Mouse (Mus musculus) hindbrain, embryonic 11.5 days (tissue): ENCODE measurements at regions not wholly inside any gene's neighbourhood (a gene's known extent, or its start where the extent isn't known, plus 50 kb on each side); places are given as distances from the start of the nearest gene placed in this dataset.
A peak's percentile ranks its signal among the peaks of the same experiment; 100 is the strongest.

Experiments used
- ATAC-seq: fragments of 200-750 bp; cut with Nextera tagmentation; 2 replicates; pipeline ENCODE4 v1.8.0; 2017; ENCODE audit warnings: mild to moderate bottlenecking, moderate TSS enrichment, moderate library complexity; ENCODE audit not compliant: low FRiP score
- DNase-seq: peaks from one replicate; pipeline ENCODE4 v3.0.0-alpha.2; 2015; ENCODE audit warnings: low spot score
- H3K27ac ChIP-seq: fragments of 300-500 bp; sonication (generic); 2 replicates; pipeline ENCODE4 v1.5.1; 2014; ENCODE audit warnings: mild to moderate bottlenecking, low read depth, low read length
- H3K27me3 ChIP-seq: fragments of 300-500 bp; sonication (generic); 2 replicates; pipeline ENCODE4 v1.6.1; 2014; ENCODE audit warnings: mild to moderate bottlenecking, low read length, moderate library complexity, mixed read lengths; ENCODE audit not compliant: control insufficient read depth, insufficient read depth
- H3K36me3 ChIP-seq: fragments of 300-500 bp; sonication (generic); 2 replicates; pipeline ENCODE4 v1.6.1; 2014; ENCODE audit warnings: mild to moderate bottlenecking, low read length, moderate library complexity, mixed read lengths; ENCODE audit not compliant: control insufficient read depth, insufficient read depth
- H3K4me1 ChIP-seq: fragments of 300-500 bp; sonication (generic); replicated peaks from 2 replicates; pipeline ENCODE4 v1.6.1; 2014; ENCODE audit warnings: low read length, mixed read lengths; ENCODE audit not compliant: control insufficient read depth, insufficient read depth
- H3K4me2 ChIP-seq: fragments of 300-500 bp; sonication (generic); replicated peaks from 2 replicates; pipeline ENCODE4 v1.6.1; 2014; ENCODE audit warnings: mild to moderate bottlenecking, low read depth, low read length
- H3K4me3 ChIP-seq: fragments of 300-500 bp; sonication (generic); 2 replicates; pipeline ENCODE4 v1.5.1; 2014; ENCODE audit warnings: low read depth, low read length
- H3K9ac ChIP-seq: fragments of 300-500 bp; sonication (generic); 2 replicates; pipeline ENCODE4 v1.6.1; 2014; ENCODE audit warnings: low read depth, low read length
- H3K9me3 ChIP-seq: fragments of 300-500 bp; sonication (generic); 2 replicates; pipeline ENCODE4 v1.6.1; 2016; ENCODE audit warnings: low read length; ENCODE audit not compliant: control insufficient read depth
- WGBS: fragments of 180-500 bp; shearing (Covaris S2); extraction: QIAGEN DNeasy Blood & Tissue Kit; methylation state at CpG from one replicate; pipeline ENCODE4 v1.1.7; 2014; 5-methylcytosine and 5-hydroxymethylcytosine counted together

DNA sequence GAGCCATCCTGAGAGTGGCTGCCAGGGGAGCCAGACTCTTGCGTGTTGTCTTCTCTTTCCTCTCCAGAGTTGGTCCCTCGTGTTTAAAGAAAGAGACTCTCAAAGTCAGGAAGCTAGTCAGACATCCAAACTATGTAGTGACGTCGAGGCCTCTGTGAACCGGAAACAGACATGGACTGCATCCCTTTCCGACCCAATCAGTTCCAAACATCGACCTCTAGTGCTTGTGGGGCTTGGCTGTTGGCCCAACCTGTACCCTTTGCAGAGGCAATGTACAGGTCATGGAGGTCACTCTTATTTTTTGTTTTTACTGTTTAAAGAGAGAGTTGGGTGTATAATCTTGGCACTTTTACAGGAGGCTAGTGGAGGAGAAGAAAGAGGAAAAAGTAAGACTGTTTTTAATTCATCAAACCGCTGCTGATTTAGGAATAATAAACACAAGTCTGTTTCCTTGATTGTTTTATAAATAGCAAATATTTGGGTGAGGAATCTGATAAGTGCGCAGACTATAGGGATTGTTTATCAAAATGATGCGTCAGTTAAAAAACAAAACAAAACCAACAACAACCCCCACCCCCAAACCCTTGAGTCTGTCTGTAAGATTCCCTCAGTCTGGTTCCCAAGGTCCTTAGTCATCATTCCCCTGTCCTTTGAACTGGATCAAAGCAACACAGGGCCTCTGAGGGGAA is 205.2 kb upstream of the Prep start:
- no peaks in the 10 kb centered on the region; the same call in 1 of the 2 replicates for H3K27me3 ChIP-seq
- H3K4me1 ChIP-seq = no peaks in the 10 kb centered on the region
- no peak for DNase-seq
- 82% methylated on average over 10 of the region's 10 CpGs for WGBS
- no peak overlapping the region for H3K4me3 ChIP-seq
- H3K36me3 ChIP-seq = no peaks in the 10 kb centered on the region
- H3K9ac ChIP-seq = no peak overlapping the region
- no peaks in the 10 kb centered on the region for H3K9me3 ChIP-seq
- H3K27ac ChIP-seq = no peak overlapping the region
- ATAC-seq = no peak
- no peak overlapping the region for H3K4me2 ChIP-seq

DNA sequence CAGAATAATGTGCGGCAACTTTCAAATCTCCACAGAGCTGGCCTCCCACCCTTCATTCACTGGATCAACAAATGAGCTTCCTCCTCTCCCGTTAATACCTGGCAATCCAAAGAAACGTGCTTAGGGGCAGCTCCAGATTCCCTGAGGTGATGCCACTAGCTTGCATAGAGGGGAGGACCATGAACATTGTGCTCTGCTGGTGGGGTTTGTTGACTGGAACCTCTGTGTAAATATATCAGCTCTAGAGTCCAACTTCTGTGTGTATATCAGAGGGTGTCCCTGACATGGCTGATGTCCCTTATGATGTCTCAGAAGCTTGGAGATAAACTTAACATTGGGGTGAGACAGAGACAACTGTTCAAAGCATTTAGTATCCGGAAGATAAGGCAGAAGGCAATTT is 209.6 kb upstream of the Prep start:
- no peaks in the 10 kb centered on the region for H3K36me3 ChIP-seq
- ATAC-seq (no peak), DNase-seq (no peak)
- H3K4me2 ChIP-seq = no peak overlapping the region
- no peaks in the 10 kb centered on the region for H3K27me3 ChIP-seq
- H3K4me3 ChIP-seq = no peak overlapping the region
- no peak overlapping the region for H3K9ac ChIP-seq
- 83% methylated on average over 4 of the region's 4 CpGs for WGBS
- H3K4me1 ChIP-seq = no peaks in the 10 kb centered on the region
- H3K27ac ChIP-seq = no peak overlapping the region
- no peaks in the 10 kb centered on the region for H3K9me3 ChIP-seq

DNA sequence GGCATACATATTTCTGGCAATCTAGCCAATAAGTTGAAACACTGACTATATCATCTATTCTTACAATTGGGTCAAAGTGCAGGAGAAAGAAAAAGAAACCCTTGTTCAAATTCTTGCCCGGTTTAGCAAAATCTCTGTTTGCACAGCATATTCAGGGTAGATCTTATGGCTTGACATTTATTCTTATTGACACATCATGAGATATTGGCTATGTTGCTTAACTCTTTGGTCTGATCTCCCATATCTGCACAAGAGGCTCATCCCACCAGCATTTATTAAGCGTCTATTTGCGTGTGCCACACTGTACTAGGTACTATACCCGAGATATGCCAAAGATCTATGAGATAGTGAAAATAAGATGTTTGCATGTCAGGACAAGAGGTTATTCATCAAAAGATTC is 212.9 kb upstream of the Prep start:
- no peaks in the 10 kb centered on the region for H3K27me3 ChIP-seq
- no peak overlapping the region for H3K9ac ChIP-seq
- 97% methylated on average over 4 of the region's 4 CpGs for WGBS
- DNase-seq (no peak), ATAC-seq (no peak)
- H3K36me3 ChIP-seq = no peaks in the 10 kb centered on the region
- H3K4me3 ChIP-seq = no peak overlapping the region
- no peaks in the 10 kb centered on the region for H3K4me1 ChIP-seq
- no peak overlapping the region for H3K4me2 ChIP-seq
- H3K9me3 ChIP-seq = no peaks in the 10 kb centered on the region
- H3K27ac ChIP-seq = no peak overlapping the region

DNA sequence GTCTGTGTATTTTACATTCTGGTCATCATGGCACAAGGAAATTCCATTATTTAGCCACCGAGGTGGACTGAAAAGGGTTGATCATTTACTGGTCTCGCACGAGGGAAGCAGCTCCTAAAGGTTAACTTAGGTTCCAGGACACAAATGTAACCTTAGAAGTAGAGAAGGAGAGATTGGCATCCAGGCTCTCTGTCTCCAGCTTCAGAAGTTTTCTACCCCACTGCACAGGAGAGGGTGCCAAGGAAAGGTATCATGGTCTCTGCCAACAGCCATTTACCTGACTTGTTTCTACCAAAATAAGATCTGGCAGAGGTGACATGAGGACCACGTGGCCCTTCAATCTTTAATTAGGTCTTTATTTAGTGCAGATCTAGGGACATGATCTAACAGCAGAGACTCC is 218.0 kb upstream of the Prep start:
- no peak overlapping the region for H3K27ac ChIP-seq
- no peaks in the 10 kb centered on the region for H3K36me3 ChIP-seq
- WGBS = 73% methylated on average over 4 of the region's 4 CpGs
- H3K9ac ChIP-seq = no peak overlapping the region
- ATAC-seq (no peak), DNase-seq (no peak)
- H3K4me2 ChIP-seq = no peak overlapping the region
- H3K9me3 ChIP-seq = no peaks in the 10 kb centered on the region
- no peak overlapping the region for H3K4me3 ChIP-seq
- no peaks in the 10 kb centered on the region for H3K27me3 ChIP-seq
- H3K4me1 ChIP-seq = no peaks in the 10 kb centered on the region

DNA sequence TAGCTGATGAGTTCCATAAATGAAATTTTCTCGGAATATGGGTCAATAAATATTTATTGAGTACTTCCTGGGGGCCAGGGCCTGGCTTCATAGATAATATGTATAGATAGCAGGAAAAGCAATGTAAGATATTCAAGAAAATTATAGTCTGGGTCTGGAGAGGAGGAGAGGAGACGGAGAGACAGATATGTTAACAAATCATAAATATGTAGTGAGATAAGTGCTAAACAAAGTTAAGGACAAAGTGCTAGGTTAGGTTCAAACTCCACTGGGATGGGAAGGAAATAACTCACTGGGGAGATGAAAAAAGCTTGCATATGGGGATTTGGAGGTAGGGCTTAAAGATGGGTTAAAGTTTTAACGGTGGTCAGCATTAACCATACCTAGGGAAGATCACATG is 220.2 kb upstream of the Prep start:
- no peaks in the 10 kb centered on the region for H3K27me3 ChIP-seq
- H3K4me1 ChIP-seq = no peaks in the 10 kb centered on the region
- WGBS = 91% methylated on average over 3 of the region's 3 CpGs

DNA sequence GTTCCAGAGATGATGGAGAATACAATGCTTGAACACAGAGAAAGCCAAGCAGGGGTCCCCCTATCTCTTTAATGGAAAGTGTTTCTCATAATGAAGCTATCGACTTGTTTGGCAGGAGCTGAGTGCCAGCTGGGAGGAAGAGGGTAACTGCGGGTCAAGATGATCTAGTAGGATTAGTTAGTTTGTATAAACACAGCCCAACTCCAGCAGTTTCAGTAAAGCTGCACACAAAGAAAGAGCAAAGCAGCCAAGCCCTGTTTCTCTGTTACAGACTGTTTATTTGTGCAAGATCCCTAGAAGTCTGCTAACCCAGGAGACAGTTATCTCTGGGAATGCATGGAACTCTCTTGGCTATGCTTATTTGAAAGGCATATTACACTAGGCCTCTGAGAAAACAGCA is 220.9 kb upstream of the Prep start:
- ATAC-seq (no peak), DNase-seq (peak; percentile 4)
- no peaks in the 10 kb centered on the region for H3K4me1 ChIP-seq
- no peaks in the 10 kb centered on the region for H3K36me3 ChIP-seq
- H3K9ac ChIP-seq = no peak overlapping the region
- no peak overlapping the region for H3K4me3 ChIP-seq
- no peaks in the 10 kb centered on the region for H3K9me3 ChIP-seq
- H3K27ac ChIP-seq = no peak overlapping the region
- WGBS = 23% methylated on average over 2 of the region's 2 CpGs
- H3K27me3 ChIP-seq = no peaks in the 10 kb centered on the region
- H3K4me2 ChIP-seq = no peak overlapping the region

More for the DNA sequence above, 220.2 kb upstream of the Prep start:
- Histone ChIP-seq H3K9me3 (no peaks in the 10 kb centered on the region), H3K27ac (no peak overlapping the region), H3K4me3 (no peak overlapping the region), H3K36me3 (no peaks in the 10 kb centered on the region), H3K4me2 (no peak overlapping the region), H3K9ac (no peak overlapping the region)
- ATAC-seq = no peak
- no peak for DNase-seq

DNA sequence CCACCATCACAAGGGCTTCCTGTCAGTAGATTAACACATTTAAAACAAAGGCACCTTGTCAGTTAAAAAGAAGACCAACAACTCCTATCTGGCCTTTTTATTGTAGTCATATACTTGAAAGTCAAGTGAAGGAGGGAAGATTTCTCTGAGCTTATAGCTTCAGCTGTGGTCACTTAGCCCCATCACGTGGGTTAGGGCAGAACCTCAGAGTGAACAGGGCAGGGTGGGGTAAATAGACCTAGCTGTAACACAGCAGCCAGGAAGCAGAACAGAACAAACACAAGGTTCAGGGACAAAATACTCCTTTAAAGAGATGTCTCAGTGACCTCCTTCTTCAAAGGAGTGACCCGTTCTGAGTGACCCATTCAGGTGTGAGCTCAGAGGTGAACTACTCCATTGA is 226.6 kb upstream of the Prep start:
- Histone ChIP-seq H3K4me2 (no peak overlapping the region), H3K36me3 (no peaks in the 10 kb centered on the region), H3K9me3 (no peaks in the 10 kb centered on the region), H3K27me3 (no peaks in the 10 kb centered on the region), H3K4me1 (no peaks in the 10 kb centered on the region), H3K4me3 (no peak overlapping the region), H3K9ac (no peak overlapping the region), H3K27ac (no peak overlapping the region)
- DNase-seq = no peak
- no peak for ATAC-seq
- 74% methylated on average over 2 of the region's 2 CpGs for WGBS

DNA sequence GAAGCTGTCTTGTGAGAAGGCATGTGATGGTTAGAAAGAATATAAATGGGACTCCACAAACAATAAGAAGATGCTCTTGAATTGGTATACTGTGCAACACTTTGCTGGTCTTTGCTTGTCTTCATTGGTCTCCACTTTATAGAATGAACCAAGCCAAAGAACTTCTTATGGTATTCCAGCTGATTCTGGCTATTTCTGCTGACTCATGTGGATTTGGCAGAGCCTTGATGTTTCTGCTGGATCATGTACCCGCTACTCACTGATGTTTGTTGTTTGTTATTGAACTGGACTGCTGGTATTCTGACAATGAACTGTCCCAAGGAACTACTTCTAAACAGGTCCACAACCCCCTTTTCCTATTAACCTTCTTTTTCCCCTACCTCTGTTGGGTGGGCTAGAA is 234.5 kb upstream of the Prep start:
- Histone ChIP-seq H3K27me3 (no peaks in the 10 kb centered on the region), H3K4me1 (no peaks in the 10 kb centered on the region), H3K4me3 (no peak overlapping the region), H3K36me3 (no peaks in the 10 kb centered on the region), H3K4me2 (no peak overlapping the region), H3K9ac (no peak overlapping the region), H3K27ac (no peak overlapping the region), H3K9me3 (no peaks in the 10 kb centered on the region)
- ATAC-seq = no peak
- WGBS = 100% methylated on average over 1 of the region's 1 CpGs
- no peak for DNase-seq

DNA sequence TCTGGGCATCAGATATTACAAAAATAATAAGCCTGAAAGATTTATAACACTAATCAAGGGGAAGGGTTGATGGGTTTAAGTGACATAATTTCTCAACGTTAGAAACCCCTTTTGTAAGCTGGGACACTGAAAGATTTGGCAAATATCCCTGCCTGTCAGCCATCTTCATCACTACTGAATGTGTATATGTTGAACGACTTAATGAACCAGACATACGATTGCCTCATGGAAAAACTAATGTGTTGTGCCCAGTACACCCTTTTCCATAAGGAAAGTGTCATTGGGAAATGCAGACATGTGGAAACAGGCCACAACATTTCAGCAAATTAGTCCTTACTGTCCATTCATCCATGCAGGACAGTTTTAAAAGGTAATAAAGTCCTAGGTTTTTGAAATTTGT is 240.7 kb upstream of the Prep start:
- H3K9me3 ChIP-seq = no peaks in the 10 kb centered on the region
- no peaks in the 10 kb centered on the region for H3K36me3 ChIP-seq
- H3K9ac ChIP-seq = no peak overlapping the region
- 87% methylated on average over 3 of the region's 3 CpGs for WGBS
- H3K27ac ChIP-seq = no peak overlapping the region
- DNase-seq = no peak
- H3K27me3 ChIP-seq = no peaks in the 10 kb centered on the region
- no peak for ATAC-seq
- H3K4me3 ChIP-seq = no peak overlapping the region
- H3K4me2 ChIP-seq = no peak overlapping the region
- H3K4me1 ChIP-seq = no peaks in the 10 kb centered on the region
